Mouse (Mus musculus) embryonic fibroblast, embryonic 13.5 days (primary cell): ENCODE measurements around the gene Dyrk1a.

ENCODE experiments used
- CTCF ChIP-seq: IDR thresholded peaks from 2 replicates; pipeline ENCODE4 v1.5.1; 2011; ENCODE audit warnings: mild to moderate bottlenecking, control low read depth, low read length, moderate library complexity, borderline replicate concordance; ENCODE audit not compliant: insufficient read depth
- POLR2A ChIP-seq: IDR thresholded peaks from 2 replicates; pipeline ENCODE4 v1.6.1; 2011; ENCODE audit warnings: low read depth, mild to moderate bottlenecking, control low read depth, low read length, moderate library complexity

- TF ChIP-seq CTCF = no peak
- TF ChIP-seq POLR2A = no peak
Observed at GRCm38 (mm10) chr16:94736462-94737358, 166.9 kb downstream of the Dyrk1a start.
